ENCODE assay signal across 8 mouse cellular contexts in the genomic region with DNA sequence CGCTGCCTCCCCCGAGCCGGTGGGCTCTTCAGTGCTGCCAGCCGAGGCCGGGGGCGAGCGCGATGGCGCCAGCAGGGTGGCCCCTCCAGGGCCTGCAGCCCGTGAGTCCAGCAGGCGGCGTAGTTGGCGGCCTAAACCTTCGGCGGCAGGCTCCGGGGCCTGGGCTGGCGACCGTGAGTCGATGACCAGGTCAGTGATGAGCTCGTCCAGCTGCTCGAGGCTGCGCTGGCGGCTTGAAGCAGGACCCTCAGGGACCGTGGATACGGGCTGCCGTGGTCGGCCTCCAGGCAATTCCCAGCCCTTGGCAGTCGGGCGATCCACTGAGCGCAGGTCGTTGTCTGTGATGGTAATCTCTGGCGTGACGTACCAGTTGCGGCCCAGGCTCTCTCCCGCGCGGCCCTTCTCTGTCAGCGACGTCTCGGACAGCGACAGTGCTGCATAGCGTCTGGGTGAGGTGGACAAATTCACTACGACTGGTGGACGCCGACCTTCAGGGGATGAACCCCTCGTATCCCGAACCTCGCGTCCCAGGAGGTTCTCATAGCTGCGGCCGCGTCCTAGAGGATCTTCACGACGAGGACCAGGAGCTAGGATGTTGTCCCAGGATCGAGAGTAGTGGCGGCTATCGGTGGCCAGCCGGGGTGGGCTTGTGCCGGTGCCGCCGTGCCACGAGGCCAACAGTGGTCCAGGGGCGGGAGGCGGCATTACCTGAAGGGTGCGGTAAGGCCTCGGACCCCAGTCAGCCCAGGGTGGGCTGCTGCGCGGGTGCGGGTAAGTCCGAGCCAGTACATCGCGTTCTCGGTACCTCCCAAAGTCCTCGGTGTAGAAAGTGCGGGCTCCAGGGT. TPM values are rescaled to one million over a fixed set of nuclear protein-coding genes. Genes with fewer than 3 reads are reported as not detected.
DNase-seq lines count a peak whose midpoint lies in the region; ATAC-seq and TF ChIP-seq lines count a peak whose summit lies in the region.

No protein-coding gene starts in this region.

- no peak for ATAC-seq in embryonic facial prominence, embryonic 15.5 days (ENCODE audit: insufficient number of reproducible peaks, low FRiP score, low TSS enrichment, low read depth)
- ATAC-seq in neural tube, embryonic 14.5 days (ENCODE audit: low read depth), result no peak

- TF ChIP-seq POLR2A in kidney, adult 2 months (IDR thresholded peaks at IDR 0.05; ENCODE audit: low read depth, low read length), result no peak

- no peak overlapping the region for H3K9ac ChIP-seq in embryonic facial prominence, embryonic 15.5 days
- no peak overlapping the region for H3K9ac ChIP-seq in neural tube, embryonic 14.5 days (replicated peaks; ENCODE audit: low read depth, low read length)

- H3K27ac ChIP-seq in kidney, adult 2 months (ENCODE audit: insufficient read depth, low read depth, low read length), result no peak overlapping the region
- H3K27ac ChIP-seq in embryonic facial prominence, embryonic 15.5 days (replicated peaks), result no peak overlapping the region
- no peak overlapping the region for H3K27ac ChIP-seq in neural tube, embryonic 14.5 days (ENCODE audit: low read depth, low read length)

- no peaks in the 10 kb centered on the region for H3K9me3 ChIP-seq in embryonic facial prominence, embryonic 15.5 days (replicated peaks)
- no peaks in the 10 kb centered on the region for H3K9me3 ChIP-seq in neural tube, embryonic 14.5 days (ENCODE audit: control insufficient read depth, low read length)

- H3K36me3 ChIP-seq in kidney, adult 2 months (ENCODE audit: control insufficient read depth, insufficient read depth, low read length), result no peaks in the 10 kb centered on the region
- peaks cover 6% of the 10 kb centered on the region; the same call in 1 of the 2 replicates for H3K36me3 ChIP-seq in embryonic facial prominence, embryonic 15.5 days
- peaks cover 3% of the 10 kb centered on the region; the same call in 1 of the 2 replicates for H3K36me3 ChIP-seq in neural tube, embryonic 14.5 days (ENCODE audit: control insufficient read depth, insufficient read depth, low read length)

- H3K4me2 ChIP-seq in embryonic facial prominence, embryonic 15.5 days (replicated peaks), result peak overlapping the region; percentile 46
- peak overlapping the region; percentile 27 for H3K4me2 ChIP-seq in neural tube, embryonic 14.5 days (ENCODE audit: low read depth, low read length)

- no peak for DNase-seq in kidney, adult 2 months
- DNase-seq in kidney, adult 11 months, result no peak
- DNase-seq in ZHBTc4 (ENCODE audit: low read depth, low spot score), result peak; percentile 54
- peak; percentile 57 for DNase-seq in kidney, postnatal 10 days
- no peak for DNase-seq in urinary bladder, postnatal 14 days (ENCODE audit: low spot score)
- DNase-seq in layer of hippocampus, adult 9-10 months (ENCODE audit: low spot score), result no peak

- H3K27me3 ChIP-seq in kidney, adult 2 months (replicated peaks; ENCODE audit: control insufficient read depth, insufficient read depth, low read length), result peaks cover 10% of the 10 kb centered on the region
- H3K27me3 ChIP-seq in embryonic facial prominence, embryonic 15.5 days, result peaks cover 56% of the 10 kb centered on the region
- H3K27me3 ChIP-seq in neural tube, embryonic 14.5 days (ENCODE audit: control insufficient read depth, insufficient read depth, low read length), result peaks cover 41% of the 10 kb centered on the region

- peak overlapping the region; percentile 16; the same call in 1 of the 2 replicates for H3K4me3 ChIP-seq in kidney, adult 2 months (ENCODE audit: insufficient read depth, low read depth, low read length)
- H3K4me3 ChIP-seq in embryonic facial prominence, embryonic 15.5 days (replicated peaks), result peak overlapping the region; percentile 27
- H3K4me3 ChIP-seq in neural tube, embryonic 14.5 days (ENCODE audit: low read depth, low read length), result peak overlapping the region; percentile 16; the same call in 1 of the 2 replicates

- TF ChIP-seq CTCF in kidney, adult 2 months (conservative IDR thresholded peaks at IDR 0.05; ENCODE audit: insufficient read depth, insufficient read length, low read depth, low read length), result no peak

- peaks cover 10% of the 10 kb centered on the region for H3K4me1 ChIP-seq in kidney, adult 2 months (ENCODE audit: control insufficient read depth, insufficient read depth, low read length)
- H3K4me1 ChIP-seq in embryonic facial prominence, embryonic 15.5 days, result peaks cover 84% of the 10 kb centered on the region
- peaks cover 55% of the 10 kb centered on the region for H3K4me1 ChIP-seq in neural tube, embryonic 14.5 days (ENCODE audit: control insufficient read depth, insufficient read depth, low read length)

- 5% methylated on average over 75 of the region's 75 CpGs for WGBS in kidney, adult 2 months
- WGBS in embryonic facial prominence, embryonic 15.5 days, result 7% methylated on average over 75 of the region's 75 CpGs
- 8% methylated on average over 74 of the region's 75 CpGs for WGBS in neural tube, embryonic 14.5 days

RNA-seq across cellular contexts. Expression of gene Phpt1, which starts 3.1 kb away (rescaled TPM):
- 74.9 and 92.3 TPM in 2 replicates for polyA plus RNA-seq in kidney, adult 2 months (2012; rRNA removed)
- 147 and 157 TPM in 2 replicates for polyA plus RNA-seq in embryonic facial prominence, embryonic 15.5 days (2015; fragmentation: Nextera tagmentation; extraction: Ambion mirVana)
- 184 and 209 TPM in 2 replicates for polyA plus RNA-seq in neural tube, embryonic 14.5 days (2014; fragmentation: Nextera tagmentation; extraction: Ambion mirVana)

RNA-seq across cellular contexts. Expression of gene Ajm1, which starts 3.4 kb away (rescaled TPM):
- 0.36 and 0.62 TPM in 2 replicates for polyA plus RNA-seq in kidney, adult 2 months (2012; rRNA removed)
- 0.60 and 0.63 TPM in 2 replicates for polyA plus RNA-seq in embryonic facial prominence, embryonic 15.5 days (2015; fragmentation: Nextera tagmentation; extraction: Ambion mirVana)
- 8.1 and 13.3 TPM in 2 replicates for polyA plus RNA-seq in neural tube, embryonic 14.5 days (2014; fragmentation: Nextera tagmentation; extraction: Ambion mirVana)

RNA-seq across cellular contexts. Expression of gene Mamdc4, which starts 3.5 kb away (rescaled TPM):
- 1.3 and 2.3 TPM in 2 replicates for polyA plus RNA-seq in kidney, adult 2 months (2012; rRNA removed)
- 3.3 and 4.9 TPM in 2 replicates for polyA plus RNA-seq in embryonic facial prominence, embryonic 15.5 days (2015; fragmentation: Nextera tagmentation; extraction: Ambion mirVana)
- 2.2 and 2.3 TPM in 2 replicates for polyA plus RNA-seq in neural tube, embryonic 14.5 days (2014; fragmentation: Nextera tagmentation; extraction: Ambion mirVana)

RNA-seq across cellular contexts. Expression of gene Edf1, which starts 20.5 kb away (rescaled TPM):
- 195 and 198 TPM in 2 replicates for polyA plus RNA-seq in kidney, adult 2 months (2012; rRNA removed)
- polyA plus RNA-seq in embryonic facial prominence, embryonic 15.5 days (2015; fragmentation: Nextera tagmentation; extraction: Ambion mirVana), result 355 and 373 TPM in 2 replicates
- polyA plus RNA-seq in neural tube, embryonic 14.5 days (2014; fragmentation: Nextera tagmentation; extraction: Ambion mirVana), result 373 and 390 TPM in 2 replicates

RNA-seq across cellular contexts. Expression of gene Rabl6, which starts 30.1 kb away (rescaled TPM):
- polyA plus RNA-seq in kidney, adult 2 months (2012; rRNA removed), result 53.8 and 58.9 TPM in 2 replicates
- 82.1 and 83.3 TPM in 2 replicates for polyA plus RNA-seq in embryonic facial prominence, embryonic 15.5 days (2015; fragmentation: Nextera tagmentation; extraction: Ambion mirVana)
- polyA plus RNA-seq in neural tube, embryonic 14.5 days (2014; fragmentation: Nextera tagmentation; extraction: Ambion mirVana), result 64.2 and 66.6 TPM in 2 replicates

Comparison
In these comparisons a context has a peak if more than half of its experiments do, and no peak if none do; other contexts are left out.
1. DNase-seq: peak in ZHBTc4 (single experiment) and kidney, postnatal 10 days (single experiment); none in kidney, adult 2 months (single experiment), kidney, adult 11 months (single experiment), urinary bladder, postnatal 14 days (single experiment) and layer of hippocampus, adult 9-10 months (single experiment).
2. Peak in every context shown above with its lines, with median percentiles within 50 percentile points of each other: H3K4me3 ChIP-seq.